Mouse (Mus musculus) gastrocnemius, adult 18-20 months (tissue): Measurements from ENCODE around the gene Ackr1. TPM values are rescaled to one million over a fixed set of nuclear protein-coding genes. Genes with fewer than 3 reads are reported as not detected.

Experiments used
- DNase-seq: peaks from one replicate; pipeline ENCODE4 v3.0.0; 2021; ENCODE audit warnings: low spot score
- long read RNA-seq, 2 experiments: library from polyadenylated mRNA; stranded (forward); transcript quantifications; one replicate each; pipeline ENCODE4 v2.0.0; 2021
- total RNA-seq, 2 experiments: library from RNA; stranded (reverse); gene quantifications; 2 replicates each; pipeline ENCODE4 v1.2.3; 2021

Gene Ackr1
- total RNA-seq = 1 to 10 TPM; 2.9 to 3.0 TPM
- long read RNA-seq, experiment 1, partial matches to known transcripts = 0 of 1 reads
- long read RNA-seq, experiment 1, other reads (novel, unspliced or antisense) = 0 of 1 reads
- long read RNA-seq, experiment 2, partial matches to known transcripts = 0 of 1 reads
- long read RNA-seq, experiment 2, other reads (novel, unspliced or antisense) = 0 of 1 reads

- DNase-seq = no peak
Measured at GRCm38 (mm10) chr1:173333312-173334253, at the start of gene Ackr1. Ackr1 (minus strand) TSS chr1:173333750.

- no peak for DNase-seq
Measured at GRCm38 (mm10) chr1:173381436-173381835, 47.9 kb upstream of the Ackr1 start.

- DNase-seq = peak; percentile 37
Measured at GRCm38 (mm10) chr1:173377380-173378112, 44.0 kb upstream of the Ackr1 start.

- no peak for DNase-seq
Measured at GRCm38 (mm10) chr1:173374020-173374419, 40.5 kb upstream of the Ackr1 start.

GRCm38 (mm10) chr1:173371586-173371985, 38.0 kb upstream of the Ackr1 start:
- no peak for DNase-seq

GRCm38 (mm10) chr1:173370456-173370855, 36.9 kb upstream of the Ackr1 start:
- DNase-seq = no peak

GRCm38 (mm10) chr1:173369611-173370010, 36.1 kb upstream of the Ackr1 start:
- no peak for DNase-seq

GRCm38 (mm10) chr1:173367356-173368046, 34.0 kb upstream of the Ackr1 start, which contains the start of gene Cadm3:
Cadm3 (minus strand) TSS chr1:173367695.
- peak; percentile 36 for DNase-seq

- DNase-seq = no peak
Measured at GRCm38 (mm10) chr1:173366701-173367355, 33.3 kb upstream of the Ackr1 start.

GRCm38 (mm10) chr1:173365970-173366409, 32.4 kb upstream of the Ackr1 start:
- peak; percentile 29 for DNase-seq

GRCm38 (mm10) chr1:173364125-173364800, 30.7 kb upstream of the Ackr1 start:
- no peak for DNase-seq

GRCm38 (mm10) chr1:173363436-173363835, 29.9 kb upstream of the Ackr1 start:
- DNase-seq = no peak

GRCm38 (mm10) chr1:173361651-173362050, 28.1 kb upstream of the Ackr1 start:
- no peak for DNase-seq

GRCm38 (mm10) chr1:173359590-173360290, 26.2 kb upstream of the Ackr1 start:
- no peak for DNase-seq

GRCm38 (mm10) chr1:173357799-173358198, 24.2 kb upstream of the Ackr1 start:
- DNase-seq = no peak

- DNase-seq = no peak
Measured at GRCm38 (mm10) chr1:173356699-173357098, 23.1 kb upstream of the Ackr1 start.

GRCm38 (mm10) chr1:173355107-173355846, 21.7 kb upstream of the Ackr1 start:
- DNase-seq = no peak

- DNase-seq = no peak
Measured at GRCm38 (mm10) chr1:173350372-173350957, 16.9 kb upstream of the Ackr1 start, which contains the start of gene Aim2. Aim2 (plus strand) TSS chr1:173350879.
